Mouse (Mus musculus): ENCODE measurements around the gene B3gat3.
"Not testable (repeated sequence)": the region's sequence is repeated elsewhere in the genome, so short reads cannot be mapped to it uniquely, and the experiment has no call there.

The B3gat3 gene

GRCm38 (mm10) chr19:8920073-8920736 is at the start of gene B3gat3:
Gene B3gat3, plus strand, starts transcription at chr19:8920374.
- peak; percentile 96 to 98 for DNase-seq

DNA sequence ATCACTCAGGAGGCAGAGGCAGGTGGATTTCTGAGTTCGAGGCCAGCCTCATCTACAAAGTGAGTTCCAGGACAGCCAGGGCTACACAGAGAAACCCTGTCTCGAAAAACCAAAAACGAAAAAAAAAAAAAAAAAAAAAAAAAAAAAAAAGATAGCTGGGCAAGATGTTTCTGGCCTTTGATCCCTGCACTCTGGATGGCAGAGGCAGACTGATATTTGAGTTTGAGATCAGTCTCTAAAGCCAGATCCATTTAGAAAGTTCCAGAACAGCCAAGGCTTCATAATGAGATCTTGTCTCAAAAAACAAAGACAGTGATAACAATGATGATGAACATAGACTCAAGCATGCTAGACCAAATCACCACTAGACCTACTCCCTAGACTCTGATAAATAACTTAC is 49.8 kb upstream of the B3gat3 start:
- not testable (repeated sequence) for DNase-seq

GRCm38 (mm10) chr19:8870838-8871237 is 49.3 kb upstream of the B3gat3 start:
- no peak for DNase-seq

DNA sequence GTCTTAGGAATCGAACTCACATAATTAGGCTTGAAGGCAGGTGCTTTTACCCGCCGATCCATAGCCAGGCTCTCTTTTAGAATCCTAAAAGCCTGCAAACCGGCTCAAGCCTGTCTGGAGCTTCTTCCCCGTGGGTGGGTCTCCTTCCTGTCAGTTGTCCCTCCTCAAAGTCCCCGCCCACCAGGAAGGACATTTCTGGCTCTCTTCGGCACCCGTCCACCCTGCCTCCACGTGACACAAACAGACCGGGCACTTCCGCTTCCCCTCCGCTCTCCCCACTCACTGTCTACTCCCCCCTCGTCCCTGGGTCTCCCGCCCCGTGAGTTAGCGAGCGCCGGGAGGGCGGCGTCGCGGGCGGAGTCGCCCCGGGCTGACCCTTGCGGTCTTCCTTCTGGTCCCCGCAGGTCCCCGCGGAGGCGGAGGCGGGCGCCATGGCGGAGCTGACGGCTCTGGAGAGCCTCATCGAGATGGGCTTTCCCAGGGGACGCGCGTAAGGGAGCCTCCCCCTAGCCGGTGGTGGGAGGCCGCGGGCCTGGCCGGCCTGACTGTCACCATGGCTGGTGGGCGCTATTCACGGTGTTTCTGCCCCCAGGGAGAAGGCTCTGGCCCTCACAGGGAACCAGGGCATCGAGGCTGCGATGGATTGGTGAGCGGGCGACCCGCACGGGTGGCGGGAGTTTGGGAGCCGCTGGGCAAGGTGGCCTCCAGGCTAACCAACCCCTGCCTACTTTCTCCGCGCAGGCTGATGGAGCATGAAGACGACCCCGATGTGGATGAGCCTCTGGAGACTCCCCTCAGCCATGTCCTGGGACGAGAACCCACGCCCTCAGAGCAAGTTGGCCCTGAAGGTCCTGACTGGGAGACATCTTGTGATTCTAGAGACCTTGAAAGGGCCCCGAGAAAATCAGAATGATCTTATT is 48.6 kb upstream of the B3gat3 start, which contains the start of gene Ubxn1:
Ubxn1 (plus strand) TSS at position 230 of the 920 bp plus-strand sequence.
- peak; percentile 99 for DNase-seq

- DNase-seq, result no peak
These were observed 47.8 kb upstream of the B3gat3 start for GRCm38 (mm10) chr19:8872266-8872840.

DNA sequence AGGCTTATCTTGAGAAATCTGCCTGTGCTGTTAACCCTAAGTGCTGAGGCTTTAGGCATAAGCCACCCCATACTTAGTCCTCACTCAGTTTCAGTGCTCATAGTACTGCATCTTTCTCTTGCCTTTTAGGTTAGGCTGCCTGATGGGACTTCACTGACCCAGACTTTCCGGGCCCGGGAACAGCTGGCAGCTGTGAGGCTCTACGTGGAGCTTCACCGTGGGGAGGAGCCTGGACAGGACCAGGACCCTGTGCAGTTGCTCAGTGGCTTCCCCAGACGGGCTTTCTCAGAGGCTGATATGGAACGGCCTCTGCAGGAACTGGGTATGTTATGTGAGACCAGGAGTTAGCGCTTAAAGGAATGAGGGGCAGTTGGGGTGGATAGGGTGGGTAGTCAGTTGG is 45.1 kb upstream of the B3gat3 start:
- no peak for DNase-seq

DNA sequence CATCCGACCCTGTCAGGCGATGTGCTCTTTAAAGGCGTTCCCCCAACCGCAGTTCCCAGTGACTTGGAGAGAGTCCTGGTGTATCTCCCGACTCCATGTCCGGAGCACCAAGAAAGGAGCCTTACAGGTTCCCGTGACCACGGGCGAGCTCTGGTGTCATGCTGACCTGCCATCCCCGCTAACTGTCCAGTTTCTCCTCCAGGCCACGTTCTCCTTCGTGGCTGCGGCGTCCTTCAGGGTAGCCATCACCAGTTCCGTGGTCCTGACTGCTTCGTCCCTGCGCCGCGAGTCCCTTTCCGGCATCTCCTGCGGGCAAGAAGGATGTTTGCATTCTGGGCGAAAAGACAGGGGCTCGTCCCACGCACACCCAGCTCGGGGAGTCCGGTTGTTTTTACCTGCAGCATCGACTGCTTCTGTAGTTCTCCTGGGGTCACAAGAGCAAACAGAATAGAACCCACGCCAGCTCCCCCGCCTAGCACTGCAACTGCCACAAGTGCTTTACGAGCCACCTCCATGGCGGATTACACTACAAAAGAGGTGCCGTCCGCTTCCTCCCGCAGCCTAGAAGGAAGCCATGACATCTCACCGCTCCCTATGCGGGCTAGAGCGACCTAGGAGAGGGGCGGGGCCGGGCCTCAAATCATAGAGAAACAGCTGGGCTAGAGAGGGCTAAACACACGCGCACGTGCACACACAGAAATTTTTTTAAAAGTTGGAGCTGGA is 39.7 kb upstream of the B3gat3 start, which contains the start of gene Uqcc3:
Uqcc3 (minus strand) TSS at position 613 of the 723 bp plus-strand sequence.
- peak; percentile 93 for DNase-seq

- DNase-seq, result no peak
These were observed 39.2 kb upstream of the B3gat3 start for GRCm38 (mm10) chr19:8881034-8881392.

GRCm38 (mm10) chr19:8883616-8884015 is 36.6 kb upstream of the B3gat3 start, which contains the start of the genes Lbhd1 and Gm49403:
Gene Lbhd1, plus strand, starts transcription at chr19:8883732.
Gene Gm49403, plus strand, starts transcription at chr19:8883930.
- no peak for DNase-seq

GRCm38 (mm10) chr19:8886916-8887584 is 33.1 kb upstream of the B3gat3 start:
- DNase-seq, result no peak

DNA sequence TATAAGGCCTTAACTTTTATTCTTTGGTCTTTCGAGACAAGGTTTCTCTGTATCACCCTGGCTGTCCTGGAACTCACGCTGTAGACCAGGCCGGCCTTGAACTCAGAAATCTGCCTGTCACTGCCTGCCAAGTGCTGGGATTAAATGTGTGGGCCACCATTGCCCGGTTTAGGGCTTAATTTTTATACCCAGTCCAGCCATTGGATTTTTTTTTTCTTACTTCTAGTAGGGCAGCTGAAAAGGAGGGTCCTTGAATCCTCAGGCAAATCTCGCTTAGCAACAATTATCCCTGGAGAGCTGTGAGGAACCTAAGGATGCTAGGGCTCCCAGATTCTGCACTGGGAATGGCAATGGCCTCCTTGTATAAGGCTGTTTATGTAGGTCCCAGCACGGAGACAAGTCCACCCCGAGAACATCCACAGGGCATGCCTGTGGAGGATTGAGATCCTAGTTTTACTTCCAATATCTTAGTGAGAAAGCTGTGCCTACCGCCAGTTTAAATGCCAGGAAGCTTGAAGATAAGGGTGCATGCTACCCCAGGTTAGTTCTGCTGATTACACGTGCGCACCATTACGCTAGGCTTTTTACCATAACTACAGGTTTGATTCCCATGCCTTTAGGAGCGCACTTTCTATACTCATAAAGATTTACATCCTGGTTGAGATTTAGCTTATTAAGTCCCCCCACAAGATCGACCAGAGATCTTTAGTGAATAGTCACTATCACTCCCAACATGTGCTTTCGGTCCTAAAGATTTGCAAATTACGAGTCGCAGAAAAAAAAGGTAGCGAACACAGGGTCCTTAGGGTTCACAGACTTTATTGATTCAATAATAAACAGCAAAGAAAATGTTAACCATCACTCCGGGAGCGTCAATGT is 32.4 kb upstream of the B3gat3 start:
- no peak for DNase-seq

DNA sequence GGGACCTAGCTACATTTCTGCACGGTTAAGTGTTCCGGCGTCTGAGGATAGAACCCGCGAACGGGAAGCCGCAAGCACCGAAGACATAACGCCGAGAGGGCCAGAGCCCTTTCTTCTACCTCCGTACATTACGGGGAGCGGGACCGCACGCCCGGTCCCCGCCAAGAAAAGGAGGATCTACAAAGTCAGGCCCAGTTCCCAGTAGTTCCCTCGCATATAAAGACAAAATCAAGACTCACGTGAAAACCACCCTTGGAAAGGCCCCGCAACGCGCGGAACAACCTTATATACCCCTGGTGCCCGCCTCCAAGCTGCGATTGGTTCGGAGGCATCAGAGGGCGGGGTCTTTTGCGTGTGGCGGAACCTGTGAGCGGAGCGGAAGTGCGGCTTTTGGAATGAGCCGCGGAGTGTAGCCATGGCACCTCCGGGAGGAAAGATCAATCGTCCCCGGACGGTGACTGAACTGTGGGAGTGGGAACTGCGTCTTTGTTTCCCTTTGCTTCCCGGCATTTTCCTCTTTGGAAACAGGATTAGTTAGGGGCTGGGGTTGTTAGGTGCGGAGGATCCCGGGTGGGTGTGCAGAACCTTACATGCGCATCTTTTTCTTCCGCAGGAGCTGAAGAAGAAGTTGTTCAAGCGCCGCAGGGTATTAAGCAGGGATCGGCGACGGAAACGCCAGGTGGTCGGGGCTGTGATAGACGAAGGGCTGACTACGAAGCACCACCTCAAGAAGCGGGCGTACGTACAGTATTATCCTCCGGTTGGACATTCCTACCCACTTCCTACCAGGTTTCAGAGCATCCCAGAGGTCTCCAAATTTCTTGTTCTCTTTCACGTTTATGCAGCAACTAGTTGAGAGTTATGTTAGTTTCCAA is 31.4 kb upstream of the B3gat3 start, which contains the start of the genes 1810009A15Rik and Gm49416:
1810009A15Rik (plus strand) TSS at position 343 of the 875 bp plus-strand sequence.
Gm49416 (plus strand) TSS at position 416 of the 875 bp plus-strand sequence.
- DNase-seq, result peak; percentile 95 to 96

DNA sequence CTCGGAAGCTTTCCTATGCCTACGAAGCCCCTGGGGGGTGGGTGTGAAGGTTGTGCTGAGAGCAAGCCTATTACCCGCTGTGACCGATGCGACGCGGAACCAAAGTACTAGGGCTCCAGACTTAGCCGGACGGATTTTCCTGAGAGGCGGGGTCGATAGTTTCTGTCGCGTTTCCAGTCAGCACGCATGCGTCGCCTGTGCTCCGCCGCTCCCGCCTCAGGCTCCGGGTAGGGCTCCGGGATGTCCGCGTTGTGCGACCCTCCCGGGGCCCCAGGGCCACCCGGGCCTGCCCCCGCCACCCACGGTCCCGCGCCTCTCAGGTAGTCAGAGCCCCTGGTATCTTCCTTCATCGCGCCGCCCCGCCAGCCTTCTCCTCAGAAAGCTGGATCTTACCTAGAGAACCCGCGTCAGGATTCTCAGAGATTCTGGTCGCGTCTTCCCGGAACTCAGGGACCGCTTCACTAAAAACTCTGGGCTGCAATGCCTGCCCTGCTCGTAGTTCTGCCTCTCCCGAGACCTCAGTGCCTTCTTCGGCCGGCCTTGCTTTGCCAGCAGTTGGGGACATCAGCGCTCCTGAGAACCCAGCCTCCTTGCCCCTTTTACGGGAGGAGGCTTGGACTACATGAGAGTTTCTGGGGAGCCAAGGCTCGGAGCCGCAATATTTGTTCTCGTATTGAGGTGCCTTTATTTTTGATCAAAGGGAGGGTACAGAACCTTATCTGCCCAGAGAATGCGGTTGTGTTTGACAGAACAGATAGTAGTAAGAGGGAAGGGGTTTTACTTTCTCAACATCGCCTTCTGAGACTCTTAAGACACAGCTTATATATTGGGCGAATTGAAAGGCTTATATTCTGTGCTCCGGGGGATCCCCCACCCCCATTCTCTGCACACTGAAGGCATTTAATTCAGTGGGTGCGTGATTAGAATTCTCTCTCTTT is 27.1 kb upstream of the B3gat3 start, which contains the start of gene Ints5:
Ints5 (plus strand) TSS at position 177 of the 938 bp plus-strand sequence.
- DNase-seq, result peak; percentile 86

- no peak for DNase-seq
These were observed 24.7 kb upstream of the B3gat3 start for GRCm38 (mm10) chr19:8895397-8895960.

DNA sequence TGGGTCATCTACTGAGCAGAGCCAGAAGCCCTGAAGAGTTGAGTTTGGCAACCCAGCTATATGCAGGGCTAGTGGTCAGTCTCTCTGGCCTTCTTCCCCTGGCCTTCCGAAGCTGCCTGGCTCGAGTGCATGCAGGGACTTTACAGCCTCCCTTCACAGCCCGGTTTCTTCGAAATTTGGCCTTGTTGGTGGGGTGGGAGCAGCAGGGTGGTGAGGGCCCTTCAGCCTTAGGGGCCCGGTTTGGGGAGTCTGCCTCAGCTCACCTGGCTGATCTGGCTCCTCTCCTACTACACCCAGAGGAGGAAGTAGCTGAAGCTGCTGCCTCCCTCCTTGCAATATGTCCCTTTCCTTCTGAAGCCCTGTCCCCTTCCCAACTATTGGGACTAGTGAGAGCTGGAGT is 23.9 kb upstream of the B3gat3 start:
- DNase-seq, result not testable (repeated sequence)

- DNase-seq, result peak; percentile 26 to 39
These were observed 22.8 kb upstream of the B3gat3 start for GRCm38 (mm10) chr19:8897211-8897864.

GRCm38 (mm10) chr19:8897865-8898495 is 22.2 kb upstream of the B3gat3 start, which contains the start of gene Ganab:
Gene Ganab, plus strand, starts transcription at chr19:8898071.
- peak; percentile 97 to 98 for DNase-seq
